Mouse (Mus musculus): ENCODE data around the gene Slc51b.

DNA sequence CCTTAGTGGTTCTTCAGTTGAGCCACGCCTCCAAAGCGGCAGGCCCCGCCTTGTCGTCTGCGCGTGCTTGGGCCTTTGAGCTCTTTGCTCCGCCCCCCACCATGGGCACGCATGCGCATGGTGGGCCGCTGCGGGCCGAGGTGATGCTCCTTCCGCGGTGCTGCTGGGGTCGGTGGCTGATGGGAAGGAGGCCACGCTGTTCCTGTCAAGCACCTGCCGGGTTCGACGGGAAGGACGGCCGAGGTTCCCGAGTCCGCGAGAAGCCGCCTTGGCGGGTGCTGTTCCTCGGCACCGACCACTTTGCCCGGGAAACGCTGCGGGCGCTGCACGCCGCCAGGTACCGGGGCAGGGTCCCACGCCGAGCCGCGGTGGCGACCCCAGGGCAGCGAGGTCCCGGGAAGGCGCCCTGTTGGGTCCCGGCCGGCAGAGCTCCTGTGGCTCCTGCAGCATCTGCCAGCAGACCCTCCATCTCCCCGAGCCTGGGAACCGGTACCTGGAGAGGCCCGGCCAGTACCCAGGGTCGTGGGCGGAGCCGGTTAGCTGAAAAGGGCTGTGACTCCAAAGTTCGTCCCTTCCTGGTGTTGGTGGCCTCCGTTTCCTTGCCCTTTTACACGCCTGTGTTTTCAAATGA, 13.0 kb upstream of the Slc51b start, which contains the start of gene Mtfmt:
- TF ChIP-seq CTCF (IDR thresholded peaks at IDR 0.05; ENCODE audit: low read depth, low read length) (no peak), EP300 (IDR thresholded peaks at IDR 0.05; ENCODE audit: insufficient read depth, low read depth, low read length) (no peak), POLR2A (IDR thresholded peaks at IDR 0.05; ENCODE audit: insufficient read depth, low read length) (peak; percentile 87)
